Mouse (Mus musculus) heart, embryonic 13.5 days (tissue): ENCODE measurements around the gene Fbxl15. TPM values are rescaled to one million over a fixed set of nuclear protein-coding genes. Genes with fewer than 3 reads are reported as not detected.

ENCODE experiments used
- ATAC-seq: fragments of 200-750 bp; cut with Nextera tagmentation; 2 replicates; pipeline ENCODE4 v1.8.0; 2017; ENCODE audit warnings: moderate TSS enrichment; ENCODE audit not compliant: insufficient number of reproducible peaks, low FRiP score, low TSS enrichment; ENCODE audit errors: extremely low read depth
- H3K27ac ChIP-seq: fragments of 300-500 bp; sonication (generic); replicated peaks from 2 replicates; pipeline ENCODE4 v1.5.1; 2015; ENCODE audit warnings: moderate library complexity, mild to moderate bottlenecking, inconsistent platforms
- H3K27me3 ChIP-seq: fragments of 300-500 bp; sonication (generic); replicated peaks from 2 replicates; pipeline ENCODE4 v1.6.1; 2015; ENCODE audit warnings: mild to moderate bottlenecking, inconsistent platforms
- H3K36me3 ChIP-seq: fragments of 300-500 bp; sonication (generic); 2 replicates; pipeline ENCODE4 v1.6.1; 2015; ENCODE audit warnings: mild to moderate bottlenecking, inconsistent platforms
- H3K4me1 ChIP-seq: fragments of 300-500 bp; sonication (generic); 2 replicates; pipeline ENCODE4 v1.6.1; 2015; ENCODE audit warnings: inconsistent platforms
- H3K4me2 ChIP-seq: fragments of 300-500 bp; sonication (generic); 2 replicates; pipeline ENCODE4 v1.6.1; 2015; ENCODE audit warnings: inconsistent platforms, mild to moderate bottlenecking, moderate library complexity
- H3K4me3 ChIP-seq: fragments of 300-500 bp; sonication (generic); 2 replicates; pipeline ENCODE4 v1.5.1; 2015; ENCODE audit warnings: moderate library complexity, mild to moderate bottlenecking, inconsistent platforms
- H3K9ac ChIP-seq: fragments of 300-500 bp; sonication (generic); 2 replicates; pipeline ENCODE4 v1.6.1; 2015; ENCODE audit warnings: inconsistent platforms, mild to moderate bottlenecking, moderate library complexity
- H3K9me3 ChIP-seq: fragments of 300-500 bp; sonication (generic); 2 replicates; pipeline ENCODE4 v1.6.1; 2016; ENCODE audit warnings: inconsistent platforms
- WGBS: fragments of 180-500 bp; shearing (Covaris S2); methylation state at CpG from one replicate; pipeline ENCODE4 v1.1.7; 2015; ENCODE audit warnings: mixed read lengths; 5-methylcytosine and 5-hydroxymethylcytosine counted together
- polyA plus RNA-seq: library from polyadenylated mRNA; unstranded; fragments of >200 nt; fragmentation: Nextera tagmentation; extraction: Ambion mirVana; gene quantifications from 2 replicates; pipeline ENCODE4 v1.2.1, GENCODE M21; 2015

The Fbxl15 gene
- polyA plus RNA-seq, 1 experiment from 2014 or later = 9.5 TPM

- H3K9me3 ChIP-seq = no peaks in the 10 kb centered on the region
- no peak for ATAC-seq
- H3K4me3 ChIP-seq = no peak overlapping the region
- WGBS = 88% methylated on average over 4 of the region's 4 CpGs
- H3K27me3 ChIP-seq = peaks cover 15% of the 10 kb centered on the region
- H3K4me2 ChIP-seq = no peak overlapping the region
- H3K36me3 ChIP-seq = peaks cover 3% of the 10 kb centered on the region; the same call in 1 of the 2 replicates
- no peak overlapping the region for H3K9ac ChIP-seq
- no peak overlapping the region for H3K27ac ChIP-seq
- H3K4me1 ChIP-seq = peaks cover 24% of the 10 kb centered on the region
These were observed 25.4 kb upstream of the Fbxl15 start for GRCm38 (mm10) chr19:46302551-46302950.

- peak overlapping the region; percentile 87; the same call in 1 of the 2 replicates for H3K9ac ChIP-seq
- H3K4me3 ChIP-seq = peak overlapping the region; percentile 81
- H3K27me3 ChIP-seq = peaks cover 19% of the 10 kb centered on the region
- peak overlapping the region; percentile 81; the same call in 1 of the 2 replicates for H3K27ac ChIP-seq
- no peaks in the 10 kb centered on the region for H3K9me3 ChIP-seq
- WGBS = 50% methylated on average over 18 of the region's 18 CpGs
- H3K4me1 ChIP-seq = peaks cover 27% of the 10 kb centered on the region
- H3K4me2 ChIP-seq = peak overlapping the region; percentile 100
- peaks cover 12% of the 10 kb centered on the region for H3K36me3 ChIP-seq
- no peak for ATAC-seq
These were observed 24.5 kb upstream of the Fbxl15 start for GRCm38 (mm10) chr19:46303251-46304215.

GRCm38 (mm10) chr19:46304216-46304841 is 23.7 kb upstream of the Fbxl15 start, which contains the start of gene Nfkb2:
Gene Nfkb2, plus strand, starts transcription at chr19:46304320.
- peak within 1 kb of the TSS; percentile 100 for H3K4me2 ChIP-seq
- WGBS = under 1% methylated on average over 39 of the region's 39 CpGs
- H3K27ac ChIP-seq = peak within 1 kb of the TSS; percentile 81
- no peaks in the 10 kb centered on the region for H3K9me3 ChIP-seq
- peak within 1 kb of the TSS; percentile 87 for H3K9ac ChIP-seq
- peak within 1 kb of the TSS; percentile 81 for H3K4me3 ChIP-seq
- peaks cover 12% of the 10 kb centered on the region for H3K36me3 ChIP-seq
- peaks cover 22% of the 10 kb centered on the region for H3K27me3 ChIP-seq
- peaks cover 31% of the 10 kb centered on the region for H3K4me1 ChIP-seq
- ATAC-seq = peak; percentile 81

- Histone ChIP-seq H3K4me3 (peak overlapping the region; percentile 81), H3K4me1 (peaks cover 31% of the 10 kb centered on the region), H3K27ac (peak overlapping the region; percentile 81), H3K9ac (peak overlapping the region; percentile 87), H3K27me3 (peaks cover 26% of the 10 kb centered on the region), H3K9me3 (no peaks in the 10 kb centered on the region), H3K36me3 (peaks cover 17% of the 10 kb centered on the region), H3K4me2 (peak overlapping the region; percentile 100)
- under 1% methylated on average over 34 of the region's 34 CpGs for WGBS
- ATAC-seq = peak; percentile 33; the same call in 1 of the 2 replicates
These were observed 23.1 kb upstream of the Fbxl15 start for GRCm38 (mm10) chr19:46304908-46305333.

- H3K27ac ChIP-seq = peak overlapping the region; percentile 81
- peaks cover 24% of the 10 kb centered on the region for H3K36me3 ChIP-seq
- peak; percentile 79 for ATAC-seq
- no peaks in the 10 kb centered on the region for H3K9me3 ChIP-seq
- peaks cover 31% of the 10 kb centered on the region for H3K4me1 ChIP-seq
- H3K4me3 ChIP-seq = peak overlapping the region; percentile 81
- peak overlapping the region; percentile 100 for H3K4me2 ChIP-seq
- H3K9ac ChIP-seq = peak overlapping the region; percentile 87
- WGBS = under 1% methylated on average over 39 of the region's 43 CpGs
- H3K27me3 ChIP-seq = peaks cover 29% of the 10 kb centered on the region
These were observed 22.3 kb upstream of the Fbxl15 start for GRCm38 (mm10) chr19:46305432-46306267.

GRCm38 (mm10) chr19:46306268-46306610 is 21.7 kb upstream of the Fbxl15 start:
- H3K9me3 ChIP-seq = no peaks in the 10 kb centered on the region
- H3K27me3 ChIP-seq = peaks cover 31% of the 10 kb centered on the region
- peaks cover 31% of the 10 kb centered on the region for H3K4me1 ChIP-seq
- no peak for ATAC-seq
- peak overlapping the region; percentile 81 for H3K4me3 ChIP-seq
- H3K36me3 ChIP-seq = peaks cover 30% of the 10 kb centered on the region
- peak overlapping the region; percentile 81; the same call in 1 of the 2 replicates for H3K27ac ChIP-seq
- peak overlapping the region; percentile 87 for H3K9ac ChIP-seq
- H3K4me2 ChIP-seq = peak overlapping the region; percentile 100
- 52% methylated on average over 5 of the region's 5 CpGs for whole genome bisulfite sequencing

GRCm38 (mm10) chr19:46306751-46307289 is 21.2 kb upstream of the Fbxl15 start:
- Histone ChIP-seq H3K27ac (no peak overlapping the region), H3K4me2 (no peak overlapping the region), H3K4me3 (no peak overlapping the region), H3K9ac (no peak overlapping the region), H3K27me3 (peaks cover 31% of the 10 kb centered on the region), H3K4me1 (peaks cover 30% of the 10 kb centered on the region), H3K36me3 (peaks cover 36% of the 10 kb centered on the region), H3K9me3 (no peaks in the 10 kb centered on the region)
- WGBS = 84% methylated on average over 9 of the region's 9 CpGs
- ATAC-seq = no peak

- no peak overlapping the region for H3K4me2 ChIP-seq
- H3K9ac ChIP-seq = no peak overlapping the region
- H3K27ac ChIP-seq = no peak overlapping the region
- peaks cover 41% of the 10 kb centered on the region for H3K27me3 ChIP-seq
- no peaks in the 10 kb centered on the region for H3K9me3 ChIP-seq
- peaks cover 45% of the 10 kb centered on the region for H3K36me3 ChIP-seq
- peaks cover 27% of the 10 kb centered on the region for H3K4me1 ChIP-seq
- WGBS = 73% methylated on average over 16 of the region's 16 CpGs
- no peak overlapping the region for H3K4me3 ChIP-seq
- no peak for ATAC-seq
These were observed 20.2 kb upstream of the Fbxl15 start for GRCm38 (mm10) chr19:46307781-46308180.

DNA sequence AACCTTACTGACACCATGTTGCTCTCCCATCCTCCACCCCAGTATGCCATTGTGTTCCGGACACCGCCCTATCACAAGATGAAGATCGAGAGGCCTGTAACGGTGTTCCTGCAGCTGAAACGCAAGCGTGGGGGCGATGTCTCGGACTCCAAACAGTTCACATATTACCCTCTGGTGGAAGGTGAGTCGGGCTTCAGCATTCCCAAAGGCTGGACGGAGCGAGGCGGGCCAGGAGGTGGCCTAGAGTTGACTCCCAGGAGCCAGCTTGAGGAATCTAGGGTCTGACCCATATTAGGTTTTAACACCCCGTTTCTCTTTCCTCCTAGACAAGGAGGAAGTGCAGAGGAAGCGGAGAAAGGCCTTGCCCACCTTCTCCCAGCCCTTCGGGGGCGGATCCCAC is 19.7 kb upstream of the Fbxl15 start:
- Histone ChIP-seq H3K4me1 (peaks cover 29% of the 10 kb centered on the region), H3K27me3 (peaks cover 46% of the 10 kb centered on the region), H3K9me3 (no peaks in the 10 kb centered on the region), H3K4me2 (peak overlapping the region; percentile 78), H3K27ac (no peak overlapping the region), H3K4me3 (peak overlapping the region; percentile 50), H3K9ac (peak overlapping the region; percentile 77), H3K36me3 (peaks cover 47% of the 10 kb centered on the region)
- no peak for ATAC-seq
- 68% methylated on average over 16 of the region's 16 CpGs for WGBS

DNA sequence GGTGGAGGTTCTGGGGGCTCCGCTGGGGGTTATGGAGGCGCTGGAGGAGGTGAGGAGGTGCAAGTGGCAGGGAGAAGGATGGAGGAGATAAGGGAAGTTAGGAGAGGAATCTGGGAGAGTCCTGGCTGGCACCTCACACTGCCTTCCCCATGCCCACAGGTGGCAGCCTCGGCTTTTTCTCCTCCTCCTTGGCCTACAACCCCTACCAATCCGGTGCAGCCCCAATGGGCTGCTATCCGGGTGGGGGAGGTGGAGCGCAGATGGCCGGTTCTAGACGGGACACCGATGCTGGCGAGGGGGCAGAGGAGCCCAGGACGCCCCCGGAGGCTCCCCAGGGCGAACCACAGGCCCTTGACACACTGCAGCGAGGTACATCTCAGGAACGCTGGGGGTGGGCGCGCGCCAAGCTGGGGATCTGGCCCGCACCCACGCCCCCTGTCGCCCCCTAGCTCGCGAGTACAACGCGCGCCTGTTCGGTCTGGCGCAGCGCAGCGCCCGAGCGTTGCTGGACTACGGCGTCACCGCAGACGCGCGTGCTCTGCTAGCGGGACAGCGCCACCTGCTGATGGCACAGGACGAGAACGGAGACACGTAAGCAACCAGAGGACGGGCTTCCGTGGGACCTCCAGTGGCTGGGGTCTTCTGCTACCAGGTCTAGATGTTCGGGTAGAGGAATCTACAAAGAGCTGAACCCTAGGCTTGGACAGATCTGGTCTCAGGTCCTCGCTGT is 19.1 kb upstream of the Fbxl15 start:
- peak overlapping the region; percentile 77 for H3K9ac ChIP-seq

More for the DNA sequence above, 19.1 kb upstream of the Fbxl15 start:
- Histone ChIP-seq H3K4me1 (peaks cover 25% of the 10 kb centered on the region), H3K36me3 (peaks cover 48% of the 10 kb centered on the region), H3K27ac (no peak overlapping the region), H3K27me3 (peaks cover 52% of the 10 kb centered on the region), H3K9me3 (no peaks in the 10 kb centered on the region), H3K4me3 (peak overlapping the region; percentile 50), H3K4me2 (peak overlapping the region; percentile 78)
- no peak for ATAC-seq
- WGBS = 2% methylated on average over 47 of the region's 47 CpGs
